Mouse (Mus musculus): ENCODE data around the gene Slc7a11. TPM values are rescaled to one million over a fixed set of nuclear protein-coding genes. Genes with fewer than 3 reads are reported as not detected.

Gene Slc7a11
- total and polyA plus RNA-seq, 3 experiments: 0.03 to 0.98 (median 0.38) TPM

GRCm38 (mm10) chr3:49965569-49965968 is 477.8 kb downstream of the Slc7a11 start:
- Histone ChIP-seq H3K27me3 (ENCODE audit: insufficient read depth, low read length) (no peaks in the 10 kb centered on the region), H3K36me3 (replicated peaks) (no peaks in the 10 kb centered on the region), H3K9me3 (replicated peaks) (peaks cover 2% of the 10 kb centered on the region; the same call in 1 of the 2 replicates), H3K4me3 (ENCODE audit: low read depth, low read length) (no peak overlapping the region), H3K4me1 (ENCODE audit: insufficient read depth, low read depth, low read length) (no peaks in the 10 kb centered on the region)
- no peak for DNase-seq (ENCODE audit: low spot score)
- TF ChIP-seq GATA1 (IDR thresholded peaks at IDR 0.05; ENCODE audit: borderline replicate concordance, low read length): no peak
- no peak for TF ChIP-seq GATA2 (IDR thresholded peaks at IDR 0.05; ENCODE audit: borderline replicate concordance, low read depth, low read length)
- no peak for TF ChIP-seq TAL1 (conservative IDR thresholded peaks at IDR 0.05; ENCODE audit: low read depth, low read length)
- TF ChIP-seq POLR2AphosphoS5 (IDR thresholded peaks at IDR 0.05; ENCODE audit: insufficient replicate concordance, low read depth, low read length): no peak
- no peak for TF ChIP-seq CTCF (IDR thresholded peaks at IDR 0.05; ENCODE audit: low read depth, low read length)
- no peak for ATAC-seq (ENCODE audit: extremely low read depth, insufficient number of reproducible peaks, low FRiP score, poor library complexity, severe bottlenecking)

GRCm38 (mm10) chr3:49960581-49960980 is 482.8 kb downstream of the Slc7a11 start:
- ATAC-seq (ENCODE audit: extremely low read depth, insufficient number of reproducible peaks, low FRiP score, poor library complexity, severe bottlenecking) (no peak), DNase-seq (ENCODE audit: low spot score) (no peak)
- TF ChIP-seq POLR2AphosphoS5 (IDR thresholded peaks at IDR 0.05; ENCODE audit: insufficient replicate concordance, low read depth, low read length) (no peak), CTCF (IDR thresholded peaks at IDR 0.05; ENCODE audit: low read depth, low read length) (no peak), TAL1 (conservative IDR thresholded peaks at IDR 0.05; ENCODE audit: low read depth, low read length) (no peak), GATA2 (IDR thresholded peaks at IDR 0.05; ENCODE audit: borderline replicate concordance, low read depth, low read length) (no peak), GATA1 (IDR thresholded peaks at IDR 0.05; ENCODE audit: borderline replicate concordance, low read length) (no peak)
- no peaks in the 10 kb centered on the region for H3K27me3 ChIP-seq (ENCODE audit: insufficient read depth, low read length)
- H3K36me3 ChIP-seq (replicated peaks): no peaks in the 10 kb centered on the region
- no peaks in the 10 kb centered on the region for H3K4me1 ChIP-seq (ENCODE audit: insufficient read depth, low read depth, low read length)
- H3K4me3 ChIP-seq (ENCODE audit: low read depth, low read length): no peak overlapping the region
- no peaks in the 10 kb centered on the region for H3K9me3 ChIP-seq (replicated peaks)

GRCm38 (mm10) chr3:49946845-49947244 is 496.6 kb downstream of the Slc7a11 start:
- Histone ChIP-seq H3K36me3 (replicated peaks) (no peaks in the 10 kb centered on the region), H3K27me3 (ENCODE audit: insufficient read depth, low read length) (no peaks in the 10 kb centered on the region), H3K9me3 (replicated peaks) (no peaks in the 10 kb centered on the region), H3K4me3 (ENCODE audit: low read depth, low read length) (no peak overlapping the region), H3K4me1 (ENCODE audit: insufficient read depth, low read depth, low read length) (no peaks in the 10 kb centered on the region)
- DNase-seq (ENCODE audit: low spot score) (no peak), ATAC-seq (ENCODE audit: extremely low read depth, insufficient number of reproducible peaks, low FRiP score, poor library complexity, severe bottlenecking) (no peak)
- no peak for TF ChIP-seq POLR2AphosphoS5 (IDR thresholded peaks at IDR 0.05; ENCODE audit: insufficient replicate concordance, low read depth, low read length)
- TF ChIP-seq GATA2 (IDR thresholded peaks at IDR 0.05; ENCODE audit: borderline replicate concordance, low read depth, low read length): no peak
- TF ChIP-seq CTCF (IDR thresholded peaks at IDR 0.05; ENCODE audit: low read depth, low read length): no peak
- TF ChIP-seq TAL1 (conservative IDR thresholded peaks at IDR 0.05; ENCODE audit: low read depth, low read length): no peak
- no peak for TF ChIP-seq GATA1 (IDR thresholded peaks at IDR 0.05; ENCODE audit: borderline replicate concordance, low read length)

- Histone ChIP-seq H3K9me3 (replicated peaks) (no peaks in the 10 kb centered on the region), H3K27me3 (ENCODE audit: insufficient read depth, low read length) (no peaks in the 10 kb centered on the region), H3K36me3 (replicated peaks) (no peaks in the 10 kb centered on the region), H3K4me3 (ENCODE audit: low read depth, low read length) (no peak overlapping the region), H3K4me1 (ENCODE audit: insufficient read depth, low read depth, low read length) (no peaks in the 10 kb centered on the region)
- DNase-seq (ENCODE audit: low spot score) (no peak), ATAC-seq (ENCODE audit: extremely low read depth, insufficient number of reproducible peaks, low FRiP score, poor library complexity, severe bottlenecking) (no peak)
- TF ChIP-seq CTCF (IDR thresholded peaks at IDR 0.05; ENCODE audit: low read depth, low read length) (no peak), TAL1 (conservative IDR thresholded peaks at IDR 0.05; ENCODE audit: low read depth, low read length) (no peak), POLR2AphosphoS5 (IDR thresholded peaks at IDR 0.05; ENCODE audit: insufficient replicate concordance, low read depth, low read length) (no peak), GATA1 (IDR thresholded peaks at IDR 0.05; ENCODE audit: borderline replicate concordance, low read length) (no peak), GATA2 (IDR thresholded peaks at IDR 0.05; ENCODE audit: borderline replicate concordance, low read depth, low read length) (no peak)
Measured at GRCm38 (mm10) chr3:49944783-49945182, 498.6 kb downstream of the Slc7a11 start.

GRCm38 (mm10) chr3:49937611-49938010 is 505.8 kb downstream of the Slc7a11 start:
- Histone ChIP-seq H3K27me3 (ENCODE audit: insufficient read depth, low read length) (no peaks in the 10 kb centered on the region), H3K4me3 (ENCODE audit: low read depth, low read length) (no peak overlapping the region), H3K4me1 (ENCODE audit: insufficient read depth, low read depth, low read length) (no peaks in the 10 kb centered on the region), H3K9me3 (replicated peaks) (no peaks in the 10 kb centered on the region), H3K36me3 (replicated peaks) (no peaks in the 10 kb centered on the region)
- ATAC-seq (ENCODE audit: extremely low read depth, insufficient number of reproducible peaks, low FRiP score, poor library complexity, severe bottlenecking) (no peak), DNase-seq (ENCODE audit: low spot score) (no peak)
- TF ChIP-seq GATA1 (IDR thresholded peaks at IDR 0.05; ENCODE audit: borderline replicate concordance, low read length) (no peak), TAL1 (conservative IDR thresholded peaks at IDR 0.05; ENCODE audit: low read depth, low read length) (no peak), POLR2AphosphoS5 (IDR thresholded peaks at IDR 0.05; ENCODE audit: insufficient replicate concordance, low read depth, low read length) (no peak), GATA2 (IDR thresholded peaks at IDR 0.05; ENCODE audit: borderline replicate concordance, low read depth, low read length) (no peak), CTCF (IDR thresholded peaks at IDR 0.05; ENCODE audit: low read depth, low read length) (no peak)

GRCm38 (mm10) chr3:49929496-49929895 is 513.9 kb downstream of the Slc7a11 start:
- H3K36me3 ChIP-seq (replicated peaks): no peaks in the 10 kb centered on the region
- no peak for TF ChIP-seq GATA1 (IDR thresholded peaks at IDR 0.05; ENCODE audit: borderline replicate concordance, low read length)
- TF ChIP-seq POLR2AphosphoS5 (IDR thresholded peaks at IDR 0.05; ENCODE audit: insufficient replicate concordance, low read depth, low read length): no peak
- TF ChIP-seq TAL1 (conservative IDR thresholded peaks at IDR 0.05; ENCODE audit: low read depth, low read length): no peak
- TF ChIP-seq CTCF (IDR thresholded peaks at IDR 0.05; ENCODE audit: low read depth, low read length): no peak
- no peak for TF ChIP-seq GATA2 (IDR thresholded peaks at IDR 0.05; ENCODE audit: borderline replicate concordance, low read depth, low read length)
- ATAC-seq (ENCODE audit: extremely low read depth, insufficient number of reproducible peaks, low FRiP score, poor library complexity, severe bottlenecking): no peak
- H3K4me3 ChIP-seq (ENCODE audit: low read depth, low read length): no peak overlapping the region
- no peaks in the 10 kb centered on the region for H3K27me3 ChIP-seq (ENCODE audit: insufficient read depth, low read length)
- H3K9me3 ChIP-seq (replicated peaks): no peaks in the 10 kb centered on the region
- DNase-seq (ENCODE audit: low spot score): no peak
- no peaks in the 10 kb centered on the region for H3K4me1 ChIP-seq (ENCODE audit: insufficient read depth, low read depth, low read length)
